Mouse (Mus musculus) bone marrow, adult 2 months (tissue): ENCODE data around the gene Tceal9. TPM values are rescaled to one million over a fixed set of nuclear protein-coding genes. Genes with fewer than 3 reads are reported as not detected.

Source experiments
- H3K27ac ChIP-seq: fragments of 200-500 bp; 2 replicates; pipeline ENCODE4 v1.5.1; 2012; ENCODE audit warnings: low read depth, mild to moderate bottlenecking, control low read depth, inconsistent platforms, low read length; ENCODE audit not compliant: control insufficient read depth, poor library complexity, insufficient read depth
- H3K4me1 ChIP-seq: fragments of 200-500 bp; 2 replicates; pipeline ENCODE4 v1.6.1; 2011; ENCODE audit warnings: low read length; ENCODE audit not compliant: control insufficient read depth, insufficient read depth
- H3K4me3 ChIP-seq: fragments of 200-500 bp; replicated peaks from 2 replicates; pipeline ENCODE3; 2011; ENCODE audit warnings: mild to moderate bottlenecking, low read depth, low read length, control low read depth; ENCODE audit not compliant: control insufficient read depth
- CTCF ChIP-seq: fragments of 200-500 bp; IDR thresholded peaks from 2 replicates; pipeline ENCODE4 v1.5.1; 2011; ENCODE audit warnings: low read length, control low read depth; ENCODE audit not compliant: control insufficient read depth, insufficient read depth
- POLR2A ChIP-seq: fragments of 200-500 bp; IDR thresholded peaks from 2 replicates; pipeline ENCODE4 v1.6.1; 2011; ENCODE audit warnings: low read depth, mild to moderate bottlenecking, control low read depth, low read length, borderline replicate concordance; ENCODE audit not compliant: control insufficient read depth
- WGBS: fragments of 180-500 bp; shearing (Covaris S2); methylation state at CpG from one replicate; pipeline ENCODE4 v1.1.7; 2018; 5-methylcytosine and 5-hydroxymethylcytosine counted together
- polyA plus RNA-seq: library from polyadenylated mRNA; stranded (reverse); fragments of >200 nt; gene quantifications from 2 replicates; pipeline ENCODE4 v1.2.4, GENCODE M21; 2011; ENCODE audit warnings: low replicate concordance; ENCODE audit not compliant: missing spikeins, insufficient read depth, insufficient read length

Tceal9 gene
- polyA plus RNA-seq, 1 experiment, result 55.8 TPM

DNA sequence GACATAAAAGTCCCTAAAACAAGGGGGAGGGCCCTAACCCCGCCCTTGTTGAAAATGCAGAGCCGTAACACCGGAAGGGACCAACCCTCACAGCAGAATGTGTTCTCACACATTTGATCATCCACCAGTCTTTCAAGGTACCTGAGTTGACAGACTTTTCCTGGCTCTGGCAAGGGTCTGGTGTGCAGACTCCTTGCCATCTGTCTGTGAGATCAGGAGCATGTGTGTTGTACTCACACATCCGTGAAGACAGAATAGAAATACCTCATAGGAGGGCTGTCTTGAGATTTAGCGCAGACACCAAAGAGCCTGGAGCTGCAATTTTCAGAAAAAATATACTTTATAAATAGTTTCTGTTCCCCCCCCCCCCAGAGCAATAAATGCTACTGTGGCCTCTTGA is 34.5 kb downstream of the Tceal9 start:
- 80% methylated on average over 5 of the region's 5 CpGs for WGBS
- Histone ChIP-seq H3K27ac (no peak overlapping the region), H3K4me3 (no peak overlapping the region), H3K4me1 (no peaks in the 10 kb centered on the region)
- no peak for TF ChIP-seq POLR2A
- TF ChIP-seq CTCF, result no peak

DNA sequence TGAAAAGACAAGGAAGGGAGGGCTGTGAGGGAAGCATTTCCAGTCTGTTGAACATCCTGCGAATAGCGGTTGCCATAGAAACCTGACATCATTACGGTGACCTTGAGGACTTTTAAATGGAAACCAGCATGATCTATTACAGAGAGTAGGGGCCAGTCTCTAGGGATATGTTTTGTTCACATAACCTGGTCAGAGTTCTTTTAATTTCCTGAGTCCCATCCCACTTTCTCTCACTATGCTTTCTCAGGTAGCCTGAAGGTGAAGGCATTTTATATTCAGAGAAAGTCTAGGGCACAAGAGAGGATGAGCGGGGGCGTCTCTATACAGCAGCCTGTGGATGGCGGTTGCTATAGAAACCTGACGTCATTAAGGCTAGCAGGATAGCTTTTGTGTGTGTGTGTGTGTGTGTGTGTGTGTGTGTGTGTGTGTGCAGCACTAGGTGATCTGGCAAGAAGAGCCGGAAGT is 46.0 kb downstream of the Tceal9 start:
- Histone ChIP-seq H3K4me1 (no peaks in the 10 kb centered on the region), H3K27ac (no peak overlapping the region), H3K4me3 (no peak overlapping the region)
- WGBS, result 58% methylated on average over 8 of the region's 8 CpGs
- no peak for TF ChIP-seq CTCF
- no peak for TF ChIP-seq POLR2A

Other genes with a start within 250 kb of the Tceal9 start
- gene Arxes1, start 211.7 kb upstream of the Tceal9 start, polyA plus RNA-seq, result 1.9 TPM in 1 of 2 replicates, not detected in the other
- 5.6 TPM in 1 of 2 replicates, not detected in the other for gene Bex2, start 176.8 kb upstream of the Tceal9 start, polyA plus RNA-seq
- gene Nxf3, start 159.8 kb upstream of the Tceal9 start, polyA plus RNA-seq, result 0.65 TPM in 1 of 2 replicates, not detected in the other
- gene Bex4, start 106.1 kb upstream of the Tceal9 start, polyA plus RNA-seq, result 15.6 and 15.8 TPM in 2 replicates
- gene Tceal8, start 72.7 kb upstream of the Tceal9 start, polyA plus RNA-seq, result 36.6 and 47.6 TPM in 2 replicates
- gene Tceal5, start 41.2 kb upstream of the Tceal9 start, polyA plus RNA-seq, result not detected in 2 replicates
- gene Tceal7, start 30.3 kb upstream of the Tceal9 start, polyA plus RNA-seq, result not detected in 2 replicates
- gene Bex1, start 29.6 kb upstream of the Tceal9 start, polyA plus RNA-seq, result 47.6 TPM in 1 of 2 replicates, not detected in the other
- gene Bex3, start 25.2 kb downstream of the Tceal9 start, polyA plus RNA-seq, result 53.3 and 68.7 TPM in 2 replicates